Comparison of ENCODE assay signal across 10 mouse cellular contexts in genomic region chr17:50149690-50150210, GRCm38 (mm10). TPM values are rescaled to one million over a fixed set of nuclear protein-coding genes. Genes with fewer than 3 reads are reported as not detected.
DNase-seq lines count a peak whose midpoint lies in the region; ATAC-seq lines count a peak whose summit lies in the region.
"Had no signal": no experiment of that assay in that cellular context is flagged by ENCODE, and none has a peak within 500 bp of the region (broad histone marks: within the 10 kb centered on the region; RNA-seq: fewer than 3 reads in every experiment).

No protein-coding gene starts in this region.

- H3K4me3 ChIP-seq in hindbrain, embryonic 12.5 days, result no peak overlapping the region
- no peak overlapping the region for H3K4me3 ChIP-seq in hindbrain, embryonic 10.5 days
- H3K4me3 ChIP-seq in brown adipose tissue, adult 24 weeks (ENCODE audit: insufficient read depth, low read depth, low read length), result peak overlapping the region; percentile 9; the same call in 1 of the 2 replicates
- H3K4me3 ChIP-seq in midbrain, embryonic 14.5 days (replicated peaks; ENCODE audit: low read depth, low read length), result no peak overlapping the region
- H3K4me3 ChIP-seq: embryonic facial prominence, embryonic 12.5 days had no signal

- no peaks in the 10 kb centered on the region for H3K27me3 ChIP-seq in hindbrain, embryonic 12.5 days
- no peaks in the 10 kb centered on the region for H3K27me3 ChIP-seq in hindbrain, embryonic 10.5 days (ENCODE audit: insufficient read depth, poor library complexity, severe bottlenecking)
- no peaks in the 10 kb centered on the region for H3K27me3 ChIP-seq in midbrain, embryonic 14.5 days (ENCODE audit: control insufficient read depth, insufficient read depth, low read length)
- H3K27me3 ChIP-seq: embryonic facial prominence, embryonic 12.5 days had no signal

- no peak overlapping the region for H3K4me2 ChIP-seq in hindbrain, embryonic 12.5 days (replicated peaks)
- H3K4me2 ChIP-seq in midbrain, embryonic 14.5 days (ENCODE audit: low read length), result peak overlapping the region; percentile 19; the same call in 1 of the 2 replicates
- H3K4me2 ChIP-seq: embryonic facial prominence, embryonic 12.5 days had no signal

- no peak overlapping the region for H3K9ac ChIP-seq in hindbrain, embryonic 12.5 days
- H3K9ac ChIP-seq in midbrain, embryonic 14.5 days (replicated peaks; ENCODE audit: low read length), result no peak overlapping the region
- H3K9ac ChIP-seq: embryonic facial prominence, embryonic 12.5 days had no signal

- no peaks in the 10 kb centered on the region for H3K9me3 ChIP-seq in hindbrain, embryonic 12.5 days (replicated peaks)
- H3K9me3 ChIP-seq in hindbrain, embryonic 10.5 days, result no peaks in the 10 kb centered on the region
- no peaks in the 10 kb centered on the region for H3K9me3 ChIP-seq in midbrain, embryonic 14.5 days (ENCODE audit: control insufficient read depth, low read length)
- H3K9me3 ChIP-seq: embryonic facial prominence, embryonic 12.5 days had no signal

- H3K36me3 ChIP-seq in hindbrain, embryonic 12.5 days, result no peaks in the 10 kb centered on the region
- no peaks in the 10 kb centered on the region for H3K36me3 ChIP-seq in hindbrain, embryonic 10.5 days
- H3K36me3 ChIP-seq in midbrain, embryonic 14.5 days (ENCODE audit: control insufficient read depth, insufficient read depth, low read length), result no peaks in the 10 kb centered on the region
- H3K36me3 ChIP-seq: embryonic facial prominence, embryonic 12.5 days had no signal

- no peak for DNase-seq in hindbrain, embryonic 10.5 days (ENCODE audit: low spot score)
- peak; percentile 19 for DNase-seq in midbrain, embryonic 14.5 days
- no peak for DNase-seq in layer of hippocampus, adult 18-20 months (ENCODE audit: low spot score in 2 of 2)
- DNase-seq in MN1 (ENCODE audit: low spot score), result no peak
- DNase-seq: liver had no signal

- 70% methylated on average over 14 of the region's 14 CpGs for WGBS in hindbrain, embryonic 12.5 days
- 79% methylated on average over 14 of the region's 14 CpGs for WGBS in hindbrain, embryonic 10.5 days
- 67% methylated on average over 14 of the region's 14 CpGs for WGBS in midbrain, embryonic 14.5 days

- peak overlapping the region; percentile 76 for H3K27ac ChIP-seq in hindbrain, embryonic 12.5 days
- no peak overlapping the region for H3K27ac ChIP-seq in hindbrain, embryonic 10.5 days
- no peak overlapping the region for H3K27ac ChIP-seq in brown adipose tissue, adult 24 weeks (replicated peaks; ENCODE audit: low read depth, low read length)
- peak overlapping the region; percentile 72 for H3K27ac ChIP-seq in midbrain, embryonic 14.5 days (replicated peaks; ENCODE audit: low read depth, low read length)
- H3K27ac ChIP-seq: embryonic facial prominence, embryonic 12.5 days had no signal

- ATAC-seq in hindbrain, embryonic 12.5 days (ENCODE audit: low FRiP score), result 0 out of 2 replicates have a peak, but pooled peaks have one; percentile 14
- peak; percentile 89 for ATAC-seq in CD4-positive, CD25-positive, alpha-beta regulatory T cell, adult 4 months
- ATAC-seq in midbrain, embryonic 14.5 days (ENCODE audit: low FRiP score, low TSS enrichment), result no peak
- ATAC-seq in megakaryocyte progenitor cell, adult 5-6 weeks (replicated peaks; ENCODE audit: poor library complexity), result no peak

- peaks cover 18% of the 10 kb centered on the region for H3K4me1 ChIP-seq in hindbrain, embryonic 12.5 days
- peaks cover 13% of the 10 kb centered on the region for H3K4me1 ChIP-seq in hindbrain, embryonic 10.5 days (replicated peaks)
- peaks cover 7% of the 10 kb centered on the region; the same call in 1 of the 2 replicates for H3K4me1 ChIP-seq in brown adipose tissue, adult 24 weeks (ENCODE audit: control insufficient read depth, insufficient read depth, insufficient read length, low read length)
- peaks cover 20% of the 10 kb centered on the region; the same call in 1 of the 2 replicates for H3K4me1 ChIP-seq in midbrain, embryonic 14.5 days (ENCODE audit: control insufficient read depth, insufficient read depth, low read length)

RNA-seq across cellular contexts. Expression of gene Rftn1, which starts 40.7 kb away (rescaled TPM):
- 8.3 and 10.4 TPM in 2 replicates for polyA plus RNA-seq in hindbrain, embryonic 12.5 days (2016; fragmentation: Nextera tagmentation; extraction: Ambion mirVana)
- 4.9 and 7.6 TPM in 2 replicates for polyA plus RNA-seq in hindbrain, embryonic 10.5 days (2016; fragmentation: Nextera tagmentation; extraction: Ambion mirVana)
- polyA plus RNA-seq in CD4-positive, CD25-positive, alpha-beta regulatory T cell, adult 4 months (2017; shearing (Covaris generic)), result 10 to 100 TPM; 23.8 to 32.4 TPM
- 4.2 and 5.1 TPM in 2 replicates for polyA plus RNA-seq in brown adipose tissue, adult 24 weeks (2012; ENCODE audit: insufficient read depth, insufficient read length, missing spikeins)
- 12.8 and 13.6 TPM in 2 replicates for polyA plus RNA-seq in midbrain, embryonic 14.5 days (2014; fragmentation: Nextera tagmentation; extraction: Ambion mirVana)
- total RNA-seq in megakaryocyte progenitor cell, adult 5-6 weeks (2015), result 13.2 and 15.5 TPM in 2 replicates
- total RNA-seq in megakaryocyte progenitor cell, adult 5-6 weeks (2017), result 29.8 and 36.5 TPM in 2 replicates
- 10 to 100 TPM; 17.0 to 18.3 TPM for total RNA-seq in layer of hippocampus, adult 18-20 months (2021)

Comparison
In these comparisons a context has a peak if more than half of its experiments do, and no peak if none do; other contexts are left out.
1. H3K27ac ChIP-seq: peak in hindbrain, embryonic 12.5 days (single experiment) and midbrain, embryonic 14.5 days (single experiment); none in hindbrain, embryonic 10.5 days (single experiment) and brown adipose tissue, adult 24 weeks (single experiment).
2. ATAC-seq: peak in hindbrain, embryonic 12.5 days (single experiment) and CD4-positive, CD25-positive, alpha-beta regulatory T cell, adult 4 months (single experiment); none in midbrain, embryonic 14.5 days (single experiment) and megakaryocyte progenitor cell, adult 5-6 weeks (single experiment).